In genomic region chr17:34777680-34778325, GRCm38 (mm10) we compare ENCODE assay signal across 17 mouse cellular contexts. TPM values are rescaled to one million over a fixed set of nuclear protein-coding genes. Genes with fewer than 3 reads are reported as not detected.
DNase-seq lines count a peak whose midpoint lies in the region; ATAC-seq lines count a peak whose summit lies in the region.
"Had no signal": no experiment of that assay in that cellular context is flagged by ENCODE, and none has a peak within 500 bp of the region (broad histone marks: within the 10 kb centered on the region; RNA-seq: fewer than 3 reads in every experiment).

No protein-coding gene starts in this region.

- H3K27me3 ChIP-seq in embryonic facial prominence, embryonic 13.5 days, result no peaks in the 10 kb centered on the region
- H3K27me3 ChIP-seq: heart, embryonic 12.5 days had no signal

- no peaks in the 10 kb centered on the region for H3K36me3 ChIP-seq in embryonic facial prominence, embryonic 13.5 days
- H3K36me3 ChIP-seq: heart, embryonic 12.5 days had no signal

- no peak for ATAC-seq in embryonic facial prominence, embryonic 13.5 days (ENCODE audit: insufficient number of reproducible peaks, insufficient read depth, low FRiP score, low TSS enrichment, low read depth)
- ATAC-seq: hindbrain, embryonic 16.5 days had no signal

- no peak overlapping the region for H3K9ac ChIP-seq in embryonic facial prominence, embryonic 13.5 days
- H3K9ac ChIP-seq: heart, embryonic 12.5 days; liver, embryonic 14.5 days had no signal

- H3K27ac ChIP-seq in embryonic facial prominence, embryonic 13.5 days, result peak overlapping the region; percentile 80
- H3K27ac ChIP-seq: liver, embryonic 14.5 days had no signal

- H3K4me3 ChIP-seq in embryonic facial prominence, embryonic 13.5 days, result no peak overlapping the region
- H3K4me3 ChIP-seq: erythroblast, embryonic 14.5 days; heart, embryonic 12.5 days; megakaryocyte, embryonic 14.5 days had no signal

- 55% methylated on average over 9 of the region's 9 CpGs for WGBS in embryonic facial prominence, embryonic 13.5 days

- no peak overlapping the region for H3K4me2 ChIP-seq in embryonic facial prominence, embryonic 13.5 days
- H3K4me2 ChIP-seq: heart, embryonic 12.5 days had no signal

- DNase-seq in frontal cortex, postnatal 36 days (ENCODE audit: low spot score in 2 of 2), result peak; percentile 39 to 49
- DNase-seq in frontal cortex, postnatal 25 days (ENCODE audit: low spot score in 2 of 2), result no peak
- DNase-seq in adipocyte (ENCODE audit: low spot score), result peak; percentile 34
- DNase-seq in layer of hippocampus, postnatal 25 days (ENCODE audit: extremely low spot score in 1 of 2, low spot score in 1 of 2), result peak; percentile 15 to 31
- DNase-seq in retina, postnatal 1 day, result no peak
- DNase-seq in heart, adult 9 months (ENCODE audit: low spot score in 2 of 2), result no peak
- DNase-seq in urinary bladder, adult 2 months (ENCODE audit: low spot score), result no peak
- DNase-seq: cerebellum, adult 9-11 months; kidney, adult 9 months had no signal

- peaks cover 10% of the 10 kb centered on the region for H3K4me1 ChIP-seq in embryonic facial prominence, embryonic 13.5 days
- H3K4me1 ChIP-seq: heart, embryonic 12.5 days; megakaryocyte, embryonic 14.5 days had no signal

- peaks cover 19% of the 10 kb centered on the region for H3K9me3 ChIP-seq in embryonic facial prominence, embryonic 13.5 days

RNA-seq across cellular contexts. Expression of gene Cyp21a1, which starts 26.6 kb away (rescaled TPM):
- polyA plus RNA-seq in embryonic facial prominence, embryonic 13.5 days (2015; fragmentation: Nextera tagmentation; extraction: Ambion mirVana), result not detected in 2 replicates
- under 1 TPM; 0.12 to 0.19 TPM for total RNA-seq in layer of hippocampus, postnatal 25 days (2021)
- polyA plus RNA-seq in urinary bladder, adult 2 months (2012; rRNA removed), result not detected in 2 replicates
- total RNA-seq: MEL; neutrophil, adult 5-6 weeks had no signal
- polyA plus RNA-seq: erythroblast, embryonic 14.5 days; hindbrain, embryonic 16.5 days; liver, embryonic 14.5 days had no signal

RNA-seq across cellular contexts. Expression of gene C4b, which starts 34.1 kb away (rescaled TPM):
- 0.34 TPM in 1 of 2 replicates, not detected in the other for polyA plus RNA-seq in embryonic facial prominence, embryonic 13.5 days (2015; fragmentation: Nextera tagmentation; extraction: Ambion mirVana)
- total RNA-seq in layer of hippocampus, postnatal 25 days (2021), result 10 to 100 TPM; 16.5 to 17.5 TPM
- 55.7 and 73.2 TPM in 2 replicates for polyA plus RNA-seq in urinary bladder, adult 2 months (2012; rRNA removed)

RNA-seq across cellular contexts. Expression of gene Stk19, which starts 58.9 kb away (rescaled TPM):
- polyA plus RNA-seq in embryonic facial prominence, embryonic 13.5 days (2015; fragmentation: Nextera tagmentation; extraction: Ambion mirVana), result 25.4 and 29.4 TPM in 2 replicates
- total RNA-seq in layer of hippocampus, postnatal 25 days (2021), result 10 to 100 TPM; 57.3 to 59.8 TPM
- polyA plus RNA-seq in urinary bladder, adult 2 months (2012; rRNA removed), result 37.0 and 47.5 TPM in 2 replicates

RNA-seq across cellular contexts. Expression of gene Dxo, which starts 59.0 kb away (rescaled TPM):
- 66.3 and 75.1 TPM in 2 replicates for polyA plus RNA-seq in embryonic facial prominence, embryonic 13.5 days (2015; fragmentation: Nextera tagmentation; extraction: Ambion mirVana)
- 10 to 100 TPM; 36.7 to 37.7 TPM for total RNA-seq in layer of hippocampus, postnatal 25 days (2021)
- 32.3 and 45.6 TPM in 2 replicates for polyA plus RNA-seq in urinary bladder, adult 2 months (2012; rRNA removed)

Comparison
In these comparisons a context has a peak if more than half of its experiments do, and no peak if none do; other contexts are left out.
1. DNase-seq: peak in frontal cortex, postnatal 36 days (2 of 2), adipocyte (single experiment) and layer of hippocampus, postnatal 25 days (2 of 2); none in frontal cortex, postnatal 25 days (0 of 2), retina, postnatal 1 day (single experiment), heart, adult 9 months (0 of 2) and urinary bladder, adult 2 months (single experiment).
2. RNA of gene C4b, which starts 34.1 kb away (polyA plus RNA-seq): 55.7 to 73.2 TPM in urinary bladder, adult 2 months; 0.34 TPM in embryonic facial prominence, embryonic 13.5 days; every median in the first group is over 10 times any median in the second.